Mouse (Mus musculus) olfactory bulb, adult 2 months (tissue): ENCODE measurements around the gene Arf5.

Experiments used
- CTCF ChIP-seq: fragments of 200-500 bp; IDR thresholded peaks from 2 replicates; pipeline ENCODE4 v1.5.1; 2012; ENCODE audit warnings: low read depth, mild to moderate bottlenecking, low read length, moderate library complexity; ENCODE audit not compliant: insufficient read depth
- POLR2A ChIP-seq: fragments of 200-500 bp; IDR thresholded peaks from 2 replicates; pipeline ENCODE4 v1.6.1; 2012; ENCODE audit warnings: mild to moderate bottlenecking, low read depth, low read length, moderate library complexity; ENCODE audit not compliant: insufficient read depth

DNA sequence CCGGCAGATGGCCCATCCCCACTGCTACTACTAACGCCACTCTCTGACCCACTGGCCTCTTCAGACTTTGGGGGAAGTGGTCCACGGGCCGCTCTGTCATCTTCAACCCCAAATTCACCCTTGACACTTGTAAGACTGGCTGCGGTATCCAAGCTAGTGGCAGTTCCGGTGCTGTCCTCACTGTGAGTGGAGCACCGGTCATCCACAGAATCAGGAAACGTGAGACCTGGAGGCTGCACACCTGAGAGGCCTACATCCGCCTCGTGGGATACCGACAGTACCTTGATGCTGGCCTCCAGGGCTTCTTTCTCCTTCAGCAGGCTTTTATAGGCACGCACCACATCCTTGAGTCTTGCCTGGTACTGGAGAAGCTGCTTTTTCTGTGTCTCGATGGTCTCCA, 2.5 kb upstream of the Arf5 start:
- no peak for TF ChIP-seq CTCF
- no peak for TF ChIP-seq POLR2A
